In genomic region chr12:81227767-81228460, GRCm38 (mm10) we compare ENCODE assay signal across 9 mouse cellular contexts.
DNase-seq lines count a peak whose midpoint lies in the region; ATAC-seq lines count a peak whose summit lies in the region.
"Had no signal": no experiment of that assay in that cellular context is flagged by ENCODE, and none has a peak within 500 bp of the region (broad histone marks: within the 10 kb centered on the region; RNA-seq: fewer than 3 reads in every experiment).

No protein-coding gene starts in this region.

- no peak overlapping the region for H3K4me3 ChIP-seq in hindbrain, embryonic 16.5 days (ENCODE audit: low read length)
- H3K4me3 ChIP-seq in kidney, embryonic 16.5 days (ENCODE audit: low read length) = no peak overlapping the region
- H3K4me3 ChIP-seq: megakaryocyte, embryonic 14.5 days had no signal

- peaks cover 15% of the 10 kb centered on the region for H3K4me1 ChIP-seq in hindbrain, embryonic 16.5 days (ENCODE audit: control insufficient read depth, insufficient read depth, low read depth, low read length)
- H3K4me1 ChIP-seq in kidney, embryonic 16.5 days (ENCODE audit: insufficient read depth, low read length) = no peaks in the 10 kb centered on the region
- H3K4me1 ChIP-seq: megakaryocyte, embryonic 14.5 days had no signal

- H3K9me3 ChIP-seq in hindbrain, embryonic 16.5 days (ENCODE audit: control insufficient read depth, low read length) = no peaks in the 10 kb centered on the region
- no peaks in the 10 kb centered on the region for H3K9me3 ChIP-seq in kidney, embryonic 16.5 days (ENCODE audit: low read length)
- H3K9me3 ChIP-seq: megakaryocyte, embryonic 14.5 days had no signal

- no peak overlapping the region for H3K27ac ChIP-seq in hindbrain, embryonic 16.5 days (ENCODE audit: low read depth, low read length)
- H3K27ac ChIP-seq in kidney, embryonic 16.5 days (ENCODE audit: low read length) = no peak overlapping the region

- DNase-seq in NIH3T3 (ENCODE audit: low read depth) = peak; percentile 52
- DNase-seq in brain, embryonic 18.5 days (ENCODE audit: low read depth, low spot score) = peak; percentile 84
- DNase-seq in left cerebral cortex, postnatal 4 days = peak; percentile 19
- DNase-seq in urinary bladder, postnatal 36 days (ENCODE audit: low spot score in 2 of 2) = no peak
- DNase-seq in ovary, postnatal 14 days (ENCODE audit: low spot score) = no peak
- DNase-seq: heart, adult 18-20 months had no signal

- peak; percentile 83 for ATAC-seq in hindbrain, embryonic 16.5 days
- ATAC-seq in kidney, embryonic 16.5 days (ENCODE audit: low FRiP score, low TSS enrichment) = no peak

- no peak overlapping the region for H3K9ac ChIP-seq in hindbrain, embryonic 16.5 days (ENCODE audit: low read depth, low read length)
- no peak overlapping the region for H3K9ac ChIP-seq in kidney, embryonic 16.5 days (replicated peaks; ENCODE audit: low read length)

- intact Hi-C loops in left cerebral cortex, postnatal 4 days (cut with DNase I) = no loop called here

- H3K4me2 ChIP-seq in hindbrain, embryonic 16.5 days (ENCODE audit: low read length) = no peak overlapping the region
- no peak overlapping the region for H3K4me2 ChIP-seq in kidney, embryonic 16.5 days (replicated peaks; ENCODE audit: low read depth, low read length)

- WGBS in hindbrain, embryonic 16.5 days = 46% methylated on average over 5 of the region's 5 CpGs
- 67% methylated on average over 5 of the region's 5 CpGs for WGBS in kidney, embryonic 16.5 days

- H3K27me3 ChIP-seq in hindbrain, embryonic 16.5 days (replicated peaks; ENCODE audit: control insufficient read depth, insufficient read depth, low read length) = no peaks in the 10 kb centered on the region
- no peaks in the 10 kb centered on the region for H3K27me3 ChIP-seq in kidney, embryonic 16.5 days (ENCODE audit: insufficient read depth, low read length)

- no peaks in the 10 kb centered on the region for H3K36me3 ChIP-seq in hindbrain, embryonic 16.5 days (ENCODE audit: control insufficient read depth, insufficient read depth, low read length)
- H3K36me3 ChIP-seq in kidney, embryonic 16.5 days (ENCODE audit: insufficient read depth, low read length) = no peaks in the 10 kb centered on the region

Comparison
In these comparisons a context has a peak if more than half of its experiments do, and no peak if none do; other contexts are left out.
1. DNase-seq: peak in NIH3T3 (single experiment), brain, embryonic 18.5 days (single experiment) and left cerebral cortex, postnatal 4 days (single experiment); none in urinary bladder, postnatal 36 days (0 of 2) and ovary, postnatal 14 days (single experiment).